Mouse (Mus musculus): ENCODE measurements around the gene Rela.

- TF ChIP-seq CTCF (IDR thresholded peaks at IDR 0.05; ENCODE audit: low read depth) (no peak), EP300 (IDR thresholded peaks at IDR 0.05; ENCODE audit: low read depth) (no peak)
Measured at GRCm38 (mm10) chr19:5603664-5604063, 33.6 kb upstream of the Rela start.

All from liver, postnatal 0 days (tissue).